Mouse (Mus musculus) regulatory T cell (primary cell): ENCODE data around the gene Crtc1.

Experiments used
- in situ Hi-C: fragments of 300-600 bp; cut with MboI, MseI; formaldehyde crosslinking; loops from one replicate; pipeline ENCODE4 v1.15.1; 2025; ENCODE audit warnings: high pct_unique_total_duplicates

Crtc1 gene

DNA sequence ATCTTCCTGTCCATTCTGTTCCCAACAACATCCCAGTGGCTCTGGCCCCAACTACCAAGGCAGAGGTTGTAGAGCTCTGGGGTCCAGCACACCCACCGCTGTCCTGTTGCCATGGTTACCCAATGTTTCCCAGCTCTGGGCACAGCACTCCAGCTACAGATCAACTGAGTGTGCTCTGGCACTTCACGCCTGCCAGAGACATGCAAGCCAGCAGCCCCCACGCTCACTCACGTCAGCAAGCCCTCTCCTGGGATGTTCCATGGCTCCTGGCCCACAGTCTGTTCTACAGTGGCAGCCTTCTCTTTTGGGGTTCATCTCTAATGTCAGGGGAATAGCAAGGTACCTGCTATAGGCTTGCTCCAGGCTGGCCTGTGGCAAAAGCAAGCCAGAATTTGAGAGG lies 23.9 kb upstream of the Crtc1 start:
- in situ Hi-C loops = no loop called here

GRCm38 (mm10) chr8:70462516-70462813 lies 23.1 kb upstream of the Crtc1 start:
- in situ Hi-C loops = no loop called here

DNA sequence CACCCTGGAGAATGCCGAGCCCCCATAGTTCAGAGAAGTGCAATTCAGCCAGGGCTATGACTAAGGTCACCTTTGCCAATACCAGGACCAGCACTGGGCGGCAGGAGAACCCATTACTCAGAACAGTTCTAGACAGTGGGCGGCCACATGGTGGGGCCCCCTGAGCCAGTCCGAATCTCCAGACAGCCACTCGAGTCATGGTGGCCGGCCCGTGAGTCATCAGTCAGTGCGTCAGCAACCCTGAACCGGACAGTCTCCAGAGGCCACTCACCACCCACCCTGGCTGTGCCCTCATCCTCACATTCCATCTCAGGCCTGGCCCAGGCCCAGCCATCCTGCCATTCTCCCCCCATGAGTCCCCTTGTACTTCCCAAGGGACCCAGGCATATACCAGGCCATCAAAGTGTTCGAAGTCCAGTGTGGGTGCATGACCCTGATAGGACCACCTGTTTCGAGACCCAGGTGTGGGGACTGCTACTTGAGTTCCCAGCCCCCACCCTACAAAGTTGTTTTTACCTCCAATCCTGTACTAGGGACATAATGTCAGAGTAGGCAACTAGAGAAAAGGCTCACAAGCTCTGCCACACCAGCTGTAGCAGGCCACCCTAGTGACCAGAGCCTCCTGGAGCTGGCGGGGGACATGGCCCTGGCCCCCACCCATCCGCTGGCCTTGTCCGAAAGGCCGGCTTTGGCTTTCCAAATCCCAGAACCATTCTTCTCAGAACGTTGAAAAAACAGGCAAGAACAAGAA lies 22.6 kb upstream of the Crtc1 start:
- in situ Hi-C loops = no loop called here

GRCm38 (mm10) chr8:70460606-70461005 lies 21.2 kb upstream of the Crtc1 start:
- in situ Hi-C loops = no loop called here

GRCm38 (mm10) chr8:70460199-70460598 lies 20.8 kb upstream of the Crtc1 start:
- in situ Hi-C loops = no loop called here

DNA sequence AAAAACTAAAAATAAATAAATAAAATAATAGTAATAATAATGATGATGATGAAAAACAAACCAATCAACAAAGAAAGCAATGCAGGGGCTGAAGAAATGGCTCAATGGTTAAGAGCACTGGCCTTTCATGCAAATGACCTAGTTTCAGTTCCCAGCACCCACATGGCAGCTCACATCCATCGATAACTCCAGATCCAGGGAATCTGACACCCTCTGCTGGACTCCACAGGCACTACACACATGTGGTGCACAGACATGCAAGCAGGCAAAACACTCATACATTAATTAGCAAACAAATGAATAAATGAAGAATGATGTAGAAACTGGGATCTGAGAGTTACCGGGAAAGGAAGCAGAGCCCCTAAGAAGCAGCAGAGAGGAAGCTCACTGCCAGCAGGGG lies 20.3 kb upstream of the Crtc1 start:
- in situ Hi-C loops = no loop called here

DNA sequence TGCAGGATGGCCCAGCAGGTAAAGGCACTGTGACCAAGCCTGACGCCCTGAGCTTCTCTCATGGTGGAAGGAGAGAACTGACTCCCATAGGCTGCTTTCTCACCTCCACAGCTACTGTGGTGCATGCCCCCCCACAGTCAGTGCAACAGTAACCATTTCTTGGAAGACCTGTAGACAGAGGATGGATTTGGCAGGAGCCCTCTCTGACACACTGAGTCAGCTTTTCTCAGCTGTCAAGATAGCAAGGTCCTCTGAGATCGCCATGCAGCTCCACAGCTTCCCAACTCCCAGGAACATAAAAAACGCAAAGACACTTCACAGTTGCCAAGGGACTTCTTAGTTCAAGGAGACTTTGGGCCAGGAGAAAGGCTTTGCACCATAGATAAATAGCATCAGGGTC lies 19.1 kb upstream of the Crtc1 start:
- in situ Hi-C loops = no loop called here

DNA sequence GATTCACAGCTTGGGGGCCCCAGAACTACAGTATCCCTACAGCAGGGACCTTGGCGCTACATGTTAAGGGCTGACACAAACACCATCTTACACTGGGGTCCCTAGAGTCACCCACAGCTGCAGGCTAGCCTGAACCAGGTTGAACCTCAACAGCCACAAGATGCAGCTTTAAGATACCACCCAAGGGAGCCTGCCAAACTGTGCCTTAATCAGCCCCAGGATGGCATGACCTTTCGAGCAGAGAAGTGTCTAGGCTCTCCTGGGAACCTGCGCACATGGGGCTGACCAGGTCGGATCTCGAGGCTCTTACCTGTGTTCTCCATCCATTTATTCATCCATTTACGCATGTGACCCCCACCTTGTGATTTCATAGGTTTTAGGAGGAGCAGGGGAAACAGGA lies 18.5 kb upstream of the Crtc1 start:
- in situ Hi-C loops = no loop called here

GRCm38 (mm10) chr8:70456996-70457395 lies 17.6 kb upstream of the Crtc1 start:
- in situ Hi-C loops = no loop called here

GRCm38 (mm10) chr8:70453852-70454251 lies 14.5 kb upstream of the Crtc1 start:
- in situ Hi-C loops = loop anchor here (5.0 kb wide), 1 partner anchor 62 kb away; no protein-coding TSS in a partner anchor

DNA sequence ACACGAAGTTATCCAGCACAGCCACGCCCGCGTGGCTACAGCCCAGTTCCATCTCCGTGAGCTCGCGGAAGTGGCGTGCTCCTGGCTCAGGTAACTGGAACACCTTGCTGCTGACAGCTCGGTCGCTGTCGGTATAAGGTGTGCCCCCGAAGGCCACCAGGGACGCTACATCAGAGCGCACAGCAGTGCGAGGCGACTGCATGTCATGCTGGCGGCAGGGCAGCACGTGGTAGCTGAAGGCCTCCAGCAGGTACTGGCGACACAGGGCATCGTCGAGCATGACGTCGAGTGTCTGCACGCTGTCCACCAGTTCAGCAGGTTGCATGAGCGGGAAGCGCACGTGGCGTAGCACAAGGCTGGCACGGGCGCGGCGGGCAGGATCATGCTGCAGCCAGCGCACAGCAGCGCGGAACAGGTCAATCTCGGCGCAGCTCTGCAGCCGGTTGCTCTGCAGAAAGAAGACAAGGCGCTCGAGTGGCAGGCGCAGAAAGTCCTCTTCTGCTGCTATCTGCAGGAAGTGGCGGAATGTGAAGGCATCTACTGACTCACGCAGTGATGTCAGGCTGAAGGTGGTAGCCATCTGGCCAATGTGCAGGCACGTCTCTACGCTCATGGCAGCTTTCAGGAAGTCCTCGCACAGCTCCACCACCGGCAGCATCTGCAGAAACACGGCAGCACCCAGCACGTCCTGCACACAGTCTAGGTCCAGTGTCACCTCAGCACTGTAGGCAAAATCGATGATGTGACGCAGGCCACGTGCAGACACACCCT lies 13.0 kb upstream of the Crtc1 start:
- in situ Hi-C loops = loop anchor here (5.0 kb wide), 1 partner anchor 60 kb away; no protein-coding TSS in a partner anchor

DNA sequence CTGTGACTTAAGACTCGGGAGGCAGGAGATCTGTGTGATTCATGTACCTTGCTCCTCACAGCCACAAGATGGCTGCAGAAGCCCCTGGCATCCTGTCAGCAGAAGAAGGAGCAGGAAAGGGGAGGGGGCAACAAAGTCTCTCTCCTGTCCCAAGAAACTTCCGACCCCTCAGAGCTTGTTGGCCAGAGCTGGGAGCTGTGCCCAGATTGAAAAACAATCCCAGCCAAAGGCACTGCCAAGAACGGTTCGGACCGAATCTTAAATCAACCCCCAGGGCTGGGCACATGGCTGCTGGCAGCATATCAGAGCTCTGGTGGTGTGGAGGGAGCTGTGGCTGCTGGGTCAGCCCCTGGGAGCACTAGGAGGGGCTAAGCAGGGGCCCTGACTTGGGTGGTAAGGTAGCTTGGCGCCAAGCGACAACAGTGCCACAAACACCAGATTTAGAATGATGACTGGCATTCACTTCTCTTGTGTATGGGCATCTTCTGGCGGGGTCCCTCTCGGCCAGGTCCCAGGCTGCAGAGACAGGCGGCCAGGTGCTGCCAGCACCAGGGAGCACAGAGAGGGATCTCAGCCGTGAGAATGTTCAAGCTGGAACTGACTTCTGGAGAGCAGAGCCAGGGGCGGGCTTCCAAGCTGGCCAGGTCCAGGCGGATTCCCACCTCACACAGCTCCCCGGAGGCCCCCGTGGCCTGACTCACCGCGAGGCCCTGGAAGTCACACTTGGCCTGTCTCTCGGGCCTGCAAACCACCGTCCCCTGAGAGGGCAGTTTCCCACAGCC lies 8.5 kb upstream of the Crtc1 start:
- in situ Hi-C loops = no loop called here

GRCm38 (mm10) chr8:70445988-70446387 lies 6.6 kb upstream of the Crtc1 start:
- in situ Hi-C loops = no loop called here

DNA sequence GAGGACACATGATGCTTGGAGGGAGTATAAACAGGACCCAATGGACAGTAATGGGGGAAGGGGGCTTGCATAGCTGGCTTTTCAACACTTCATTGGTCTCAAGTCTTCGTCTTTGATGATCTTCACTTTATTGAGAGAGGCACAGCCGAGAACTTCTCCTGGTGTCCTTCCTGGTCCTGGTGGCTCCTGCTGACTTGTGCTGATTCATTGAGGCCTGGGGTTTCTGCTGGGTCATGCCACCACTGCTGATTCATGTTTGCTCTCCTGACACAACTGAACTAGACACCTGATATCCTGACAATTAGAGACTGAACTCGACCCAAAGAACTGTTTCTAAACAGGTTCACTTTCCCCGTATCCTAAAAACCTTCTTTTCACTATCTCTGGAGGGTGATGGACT lies 3.9 kb upstream of the Crtc1 start:
- in situ Hi-C loops = no loop called here

GRCm38 (mm10) chr8:70441565-70441964 lies 2.2 kb upstream of the Crtc1 start:
- in situ Hi-C loops = no loop called here

GRCm38 (mm10) chr8:70440246-70440645 lies 867 bp upstream of the Crtc1 start:
- in situ Hi-C loops = no loop called here

DNA sequence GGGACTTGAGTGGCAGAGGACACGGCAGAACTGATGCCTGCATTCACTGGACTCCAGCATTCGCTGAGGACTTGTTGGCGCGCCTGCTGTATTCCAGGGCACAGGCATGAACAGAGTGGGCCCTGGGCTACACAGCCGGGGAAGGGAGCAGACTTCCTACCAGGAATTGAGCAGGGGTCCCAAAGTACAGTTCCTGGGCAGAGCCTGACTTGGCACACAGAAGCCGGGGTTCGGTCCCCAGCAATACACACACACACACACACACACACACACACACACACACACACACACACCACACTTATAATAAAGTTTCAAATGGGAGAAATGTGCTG lies 435 bp upstream of the Crtc1 start:
- in situ Hi-C loops = no loop called here

DNA sequence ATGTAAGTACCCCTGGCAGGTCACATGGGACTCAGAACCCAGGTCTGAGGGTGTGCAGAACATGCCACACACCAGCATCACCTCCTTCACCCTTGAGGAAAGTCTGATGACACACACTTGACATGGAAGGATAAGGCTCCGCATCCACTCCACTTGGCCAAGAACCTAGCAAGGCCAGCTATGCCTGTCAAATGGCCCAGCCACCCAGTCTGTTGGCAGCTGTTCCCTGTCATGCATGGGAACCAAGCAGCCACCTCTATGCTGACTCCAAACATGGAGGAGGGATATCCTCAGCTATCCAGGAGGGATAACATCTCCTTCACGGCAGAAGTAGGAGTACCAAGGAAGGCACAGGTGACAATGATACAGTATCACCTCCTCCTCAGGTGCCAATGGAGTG lies 956 bp downstream of the Crtc1 start:
- in situ Hi-C loops = no loop called here

DNA sequence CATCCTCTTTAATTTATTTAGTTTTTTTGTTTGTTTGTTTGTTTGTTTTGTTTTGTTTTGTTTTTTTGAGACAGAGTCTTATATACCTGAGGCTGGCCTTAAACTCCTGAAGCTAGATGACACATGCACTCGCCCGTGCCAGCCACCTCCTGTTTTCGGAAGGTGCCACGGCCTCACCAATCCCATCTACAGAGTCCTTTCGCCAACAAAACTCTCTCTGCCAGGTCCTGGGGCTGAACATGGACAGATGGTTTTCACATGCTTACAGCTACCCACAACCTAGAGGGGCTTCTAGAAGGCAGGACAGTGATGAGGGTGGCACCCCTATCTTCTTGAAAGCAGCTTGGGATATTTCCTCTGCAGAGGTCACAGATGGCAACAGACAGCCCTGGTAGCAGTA lies 4.2 kb downstream of the Crtc1 start:
- in situ Hi-C loops = no loop called here

- in situ Hi-C loops = no loop called here
Observed at GRCm38 (mm10) chr8:70432991-70433536, 6.3 kb downstream of the Crtc1 start.

- in situ Hi-C loops = no loop called here
Observed at GRCm38 (mm10) chr8:70431213-70431612, 8.2 kb downstream of the Crtc1 start.

GRCm38 (mm10) chr8:70426300-70426907 lies 13.0 kb downstream of the Crtc1 start:
- in situ Hi-C loops = no loop called here
